Mouse (Mus musculus) layer of hippocampus, adult 2 months (tissue): ENCODE measurements at regions not wholly inside any gene's neighbourhood (a gene's known extent, or its start where the extent isn't known, plus 50 kb on each side); places are given as distances from the start of the nearest gene placed in this dataset.

ENCODE experiments used
- DNase-seq, 2 experiments: peaks; one replicate each; pipeline ENCODE4 v3.0.0; 2022; ENCODE audit warnings: low spot score in 2 of 2
- H3K27ac ChIP-seq: fragments of 200-600 bp; 2 replicates; pipeline ENCODE4 v1.8.1; 2022
- H3K4me3 ChIP-seq: fragments of 200-600 bp; 2 replicates; pipeline ENCODE4 v1.8.1; 2022; ENCODE audit warnings: mild to moderate bottlenecking
- CTCF ChIP-seq: fragments of 200-600 bp; conservative IDR thresholded peaks from 2 replicates; pipeline ENCODE4 v1.8.1; 2022; ENCODE audit warnings: antibody characterized with exemption, mild to moderate bottlenecking, moderate library complexity

GRCm38 (mm10) chr13:37195857-37196256 lies 145.8 kb upstream of the F13a1 start:
- DNase-seq = no peak
- H3K4me3 ChIP-seq = no peak overlapping the region
- no peak overlapping the region for H3K27ac ChIP-seq
- TF ChIP-seq CTCF = no peak

- DNase-seq = peak in 1 of 2 experiments; percentile 39
- no peak overlapping the region for H3K27ac ChIP-seq
- no peak for TF ChIP-seq CTCF
- H3K4me3 ChIP-seq = no peak overlapping the region
These were observed 131.2 kb upstream of the F13a1 start for GRCm38 (mm10) chr13:37181169-37181787.

- TF ChIP-seq CTCF = no peak
- DNase-seq = no peak
- Histone ChIP-seq H3K4me3 (no peak overlapping the region), H3K27ac (no peak overlapping the region)
These were observed 126.5 kb upstream of the F13a1 start for GRCm38 (mm10) chr13:37176526-37176925.

GRCm38 (mm10) chr13:37175997-37176396 lies 126.0 kb upstream of the F13a1 start:
- H3K27ac ChIP-seq = no peak overlapping the region
- TF ChIP-seq CTCF = no peak
- DNase-seq = no peak
- no peak overlapping the region for H3K4me3 ChIP-seq

GRCm38 (mm10) chr13:37158831-37159522 lies 108.9 kb upstream of the F13a1 start:
- no peak for TF ChIP-seq CTCF
- Histone ChIP-seq H3K27ac (peak overlapping the region; percentile 77), H3K4me3 (no peak overlapping the region)
- no peak for DNase-seq

GRCm38 (mm10) chr13:37157808-37158207 lies 107.8 kb upstream of the F13a1 start:
- no peak for DNase-seq
- Histone ChIP-seq H3K27ac (no peak overlapping the region), H3K4me3 (no peak overlapping the region)
- TF ChIP-seq CTCF = no peak

GRCm38 (mm10) chr13:37151835-37152516 lies 101.9 kb upstream of the F13a1 start:
- no peak overlapping the region for H3K27ac ChIP-seq
- no peak for TF ChIP-seq CTCF
- no peak for DNase-seq
- H3K4me3 ChIP-seq = no peak overlapping the region

- no peak overlapping the region for H3K4me3 ChIP-seq
- DNase-seq = no peak
- no peak overlapping the region for H3K27ac ChIP-seq
- no peak for TF ChIP-seq CTCF
These were observed 99.9 kb upstream of the F13a1 start for GRCm38 (mm10) chr13:37149961-37150360.

- Histone ChIP-seq H3K4me3 (no peak overlapping the region), H3K27ac (no peak overlapping the region)
- no peak for TF ChIP-seq CTCF
- no peak for DNase-seq
These were observed 99.2 kb upstream of the F13a1 start for GRCm38 (mm10) chr13:37149066-37149781.

- Histone ChIP-seq H3K27ac (no peak overlapping the region), H3K4me3 (no peak overlapping the region)
- DNase-seq = no peak
- no peak for TF ChIP-seq CTCF
These were observed 98.6 kb upstream of the F13a1 start for GRCm38 (mm10) chr13:37148627-37149026.

- no peak for TF ChIP-seq CTCF
- no peak for DNase-seq
- Histone ChIP-seq H3K4me3 (no peak overlapping the region), H3K27ac (no peak overlapping the region)
These were observed 97.7 kb upstream of the F13a1 start for GRCm38 (mm10) chr13:37147790-37148189.

GRCm38 (mm10) chr13:37142812-37143211 lies 92.8 kb upstream of the F13a1 start:
- no peak overlapping the region for H3K4me3 ChIP-seq
- no peak for DNase-seq
- TF ChIP-seq CTCF = no peak

GRCm38 (mm10) chr13:37135115-37135514 lies 85.1 kb upstream of the F13a1 start:
- TF ChIP-seq CTCF = no peak
- no peak overlapping the region for H3K4me3 ChIP-seq
- DNase-seq = no peak
- no peak overlapping the region; the same call in 1 of the 2 replicates for H3K27ac ChIP-seq

More at GRCm38 (mm10) chr13:37142812-37143211, 92.8 kb upstream of the F13a1 start:
- H3K27ac ChIP-seq = no peak overlapping the region
